Mouse (Mus musculus): Measurements from ENCODE around the gene H2-M10.2. TPM values are rescaled to one million over a fixed set of nuclear protein-coding genes. Genes with fewer than 3 reads are reported as not detected.
"Not testable (repeated sequence)": the region's sequence is repeated elsewhere in the genome, so short reads cannot be mapped to it uniquely, and the experiment has no call there.

Gene H2-M10.2
- polyA plus RNA-seq, 1 experiment from 2014 or later, result 0.31 TPM

DNA sequence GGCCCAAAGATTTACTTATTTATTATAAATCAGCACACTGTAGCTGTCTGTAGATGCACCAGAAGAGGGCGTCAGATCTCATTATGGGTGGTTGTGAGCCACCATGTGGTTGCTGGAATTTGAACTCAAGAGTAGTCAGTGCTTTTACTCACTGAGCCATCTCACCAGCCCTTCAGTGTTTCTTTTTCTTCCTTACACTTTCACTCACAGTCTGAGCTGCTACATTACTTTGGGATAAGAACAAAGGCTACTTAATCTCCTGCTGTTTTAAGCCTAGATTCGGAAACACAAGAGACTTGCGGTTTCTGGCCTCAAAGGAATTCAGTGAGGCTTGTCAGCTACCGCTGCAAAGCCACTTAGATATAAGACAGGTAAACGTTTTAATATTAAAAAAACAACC lies 42.3 kb downstream of the H2-M10.2 start:
- 42% methylated on average over 5 of the region's 5 CpGs for WGBS
- Histone ChIP-seq H3K9me3 (no peaks in the 10 kb centered on the region), H3K27ac (no peak overlapping the region), H3K9ac (no peak overlapping the region), H3K4me3 (no peak overlapping the region), H3K4me2 (replicated peaks) (no peak overlapping the region), H3K27me3 (peaks cover 26% of the 10 kb centered on the region), H3K4me1 (peaks cover 9% of the 10 kb centered on the region), H3K36me3 (no peaks in the 10 kb centered on the region)
- ATAC-seq (ENCODE audit: low FRiP score, low read depth), result no peak

DNA sequence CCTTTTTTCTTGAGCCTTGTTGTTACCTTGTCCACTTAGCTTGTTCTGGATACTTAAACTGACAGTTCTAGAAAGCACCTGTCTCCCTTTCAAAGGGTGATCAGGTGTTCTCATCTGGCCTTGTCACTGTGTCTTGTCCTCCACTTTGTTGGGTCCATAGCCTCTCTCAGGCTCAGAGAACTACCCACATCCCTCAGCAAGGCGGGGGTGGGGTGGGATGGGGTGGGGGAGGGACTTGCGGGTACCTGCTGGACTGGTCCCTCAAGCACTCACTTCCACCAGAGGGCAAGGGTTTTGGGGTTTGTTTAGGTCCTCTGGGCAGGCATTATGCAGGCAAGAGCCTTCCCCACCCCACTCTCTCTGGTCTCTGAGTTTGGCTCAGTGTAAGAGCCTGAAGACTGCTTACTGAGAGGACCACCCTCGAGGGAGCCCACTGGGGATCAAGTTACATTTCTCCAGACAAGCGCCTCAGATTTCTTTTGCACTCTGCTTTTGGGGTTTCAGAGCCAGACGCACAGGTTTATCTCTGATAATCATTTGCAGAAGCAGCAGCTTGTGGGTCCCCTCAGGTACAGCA lies 45.6 kb downstream of the H2-M10.2 start:
- WGBS, result 9% methylated on average over 5 of the region's 5 CpGs
- Histone ChIP-seq H3K27me3 (peaks cover 40% of the 10 kb centered on the region), H3K4me3 (no peak overlapping the region), H3K9me3 (no peaks in the 10 kb centered on the region), H3K36me3 (no peaks in the 10 kb centered on the region), H3K4me1 (peaks cover 15% of the 10 kb centered on the region), H3K9ac (no peak overlapping the region), H3K4me2 (replicated peaks) (peak overlapping the region; percentile 21), H3K27ac (no peak overlapping the region)
- peak; percentile 32; the same call in 1 of the 2 replicates for ATAC-seq (ENCODE audit: low FRiP score, low read depth)

DNA sequence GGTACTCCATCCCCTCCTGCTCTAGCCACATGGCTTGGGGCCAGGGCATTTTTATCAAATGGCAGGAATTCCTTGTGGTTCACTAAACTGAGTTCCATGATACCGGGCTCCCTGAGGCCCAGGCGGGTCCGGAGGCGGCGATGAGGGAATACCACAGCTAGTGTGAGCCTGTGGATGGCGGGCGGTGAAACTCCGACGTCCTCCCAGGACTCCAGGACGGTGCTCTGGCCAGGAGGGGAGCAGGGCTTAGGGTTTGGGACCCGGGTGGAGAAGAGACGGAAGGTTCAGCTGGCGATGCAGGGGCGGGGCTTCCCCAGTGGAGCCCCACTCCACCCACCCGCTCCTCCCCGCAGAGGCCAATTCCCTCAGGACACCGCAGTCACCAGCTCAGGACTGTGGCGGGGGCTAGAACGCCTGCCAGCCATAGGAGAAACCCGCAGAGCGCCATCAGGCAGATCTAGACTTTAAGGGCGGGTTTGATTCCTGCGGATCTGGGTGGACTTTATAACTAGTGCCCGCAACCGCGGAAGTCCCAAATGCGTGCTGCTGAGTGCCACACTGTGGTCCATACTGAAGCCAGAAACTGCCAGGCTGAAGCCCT lies 48.9 kb downstream of the H2-M10.2 start:
- peak overlapping the region; percentile 27; the same call in 1 of the 2 replicates for H3K9ac ChIP-seq
- no peaks in the 10 kb centered on the region for H3K9me3 ChIP-seq
- peak overlapping the region; percentile 29 for H3K4me3 ChIP-seq
- H3K4me1 ChIP-seq, result peaks cover 15% of the 10 kb centered on the region
- no peaks in the 10 kb centered on the region for H3K36me3 ChIP-seq
- H3K27me3 ChIP-seq, result peaks cover 37% of the 10 kb centered on the region
- no peak for ATAC-seq (ENCODE audit: low FRiP score, low read depth)
- peak overlapping the region; percentile 57 for H3K4me2 ChIP-seq (replicated peaks)
- H3K27ac ChIP-seq, result no peak overlapping the region
- 1% methylated on average over 27 of the region's 27 CpGs for WGBS

DNA sequence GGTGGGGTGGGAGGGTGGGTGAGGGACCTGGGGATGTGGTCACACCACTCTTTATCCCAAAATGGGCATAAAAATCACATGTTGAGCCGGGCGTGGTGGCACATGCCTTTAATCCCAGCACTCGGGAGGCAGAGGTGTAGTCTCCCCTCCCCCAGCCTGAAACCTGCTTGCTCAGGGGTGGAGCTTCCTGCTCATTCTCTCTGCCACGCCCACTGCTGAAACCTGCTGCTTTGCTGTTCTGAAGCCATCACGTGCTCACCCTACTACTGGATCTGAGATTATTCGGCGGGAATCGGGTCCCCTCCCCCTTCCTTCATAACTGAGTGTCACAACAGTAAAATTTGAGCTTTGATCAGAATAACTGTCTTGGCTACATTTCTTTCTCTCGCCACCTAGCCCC lies 51.0 kb downstream of the H2-M10.2 start:
- H3K4me3 ChIP-seq; ATAC-seq (ENCODE audit: low FRiP score, low read depth); H3K9me3 ChIP-seq; H3K4me1 ChIP-seq; H3K36me3 ChIP-seq; H3K4me2 ChIP-seq (replicated peaks); H3K27ac ChIP-seq; H3K9ac ChIP-seq: not testable (repeated sequence)
- 16% methylated on average over 8 of the region's 9 CpGs for WGBS
- peaks cover 36% of the 10 kb centered on the region for H3K27me3 ChIP-seq

Other genes with a start within 250 kb of the H2-M10.2 start
- gene H2-T22, start 243.7 kb downstream of the H2-M10.2 start, polyA plus RNA-seq (2015; fragmentation: Nextera tagmentation; extraction: Ambion mirVana), result 18.8 and 21.1 TPM in 2 replicates
- not detected in 2 replicates for gene Gm6034, start 243.5 kb downstream of the H2-M10.2 start, polyA plus RNA-seq (2015; fragmentation: Nextera tagmentation; extraction: Ambion mirVana)
- gene Gm11127, start 228.1 kb downstream of the H2-M10.2 start, polyA plus RNA-seq (2015; fragmentation: Nextera tagmentation; extraction: Ambion mirVana), result not detected in 2 replicates
- gene Gm19684, start 164.8 kb downstream of the H2-M10.2 start, polyA plus RNA-seq (2015; fragmentation: Nextera tagmentation; extraction: Ambion mirVana), result not detected in 2 replicates
- gene Gm7030, start 157.1 kb downstream of the H2-M10.2 start, polyA plus RNA-seq (2015; fragmentation: Nextera tagmentation; extraction: Ambion mirVana), result not detected in 2 replicates
- gene Gm8909, start 118.0 kb downstream of the H2-M10.2 start, polyA plus RNA-seq (2015; fragmentation: Nextera tagmentation; extraction: Ambion mirVana), result not detected in 2 replicates
- gene H2-T3, start 96.2 kb downstream of the H2-M10.2 start, polyA plus RNA-seq (2015; fragmentation: Nextera tagmentation; extraction: Ambion mirVana), result 0.09 TPM in 1 of 2 replicates, not detected in the other
- 92.5 and 96.7 TPM in 2 replicates for gene Rpp21, start 28.4 kb downstream of the H2-M10.2 start, polyA plus RNA-seq (2015; fragmentation: Nextera tagmentation; extraction: Ambion mirVana)
- 22.0 and 23.1 TPM in 2 replicates for gene Trim39, start 14.2 kb downstream of the H2-M10.2 start, polyA plus RNA-seq (2015; fragmentation: Nextera tagmentation; extraction: Ambion mirVana)
- not detected in 2 replicates for gene H2-M10.1, start 39.7 kb upstream of the H2-M10.2 start, polyA plus RNA-seq (2015; fragmentation: Nextera tagmentation; extraction: Ambion mirVana)
- gene H2-M10.3, start 81.9 kb upstream of the H2-M10.2 start, polyA plus RNA-seq (2015; fragmentation: Nextera tagmentation; extraction: Ambion mirVana), result not detected in 2 replicates
- gene H2-M10.4, start 175.8 kb upstream of the H2-M10.2 start, polyA plus RNA-seq (2015; fragmentation: Nextera tagmentation; extraction: Ambion mirVana), result not detected in 2 replicates

Data from limb, embryonic 13.5 days (tissue).